Mouse (Mus musculus) kidney, postnatal 4 days (tissue): Measurements from ENCODE around the gene Hdac5.

Experiments
- DNase-seq, 2 experiments: peaks; one replicate each; pipeline ENCODE4 v3.0.0; 2021; ENCODE audit warnings: mixed read lengths in 2 of 2

The Hdac5 gene

DNA sequence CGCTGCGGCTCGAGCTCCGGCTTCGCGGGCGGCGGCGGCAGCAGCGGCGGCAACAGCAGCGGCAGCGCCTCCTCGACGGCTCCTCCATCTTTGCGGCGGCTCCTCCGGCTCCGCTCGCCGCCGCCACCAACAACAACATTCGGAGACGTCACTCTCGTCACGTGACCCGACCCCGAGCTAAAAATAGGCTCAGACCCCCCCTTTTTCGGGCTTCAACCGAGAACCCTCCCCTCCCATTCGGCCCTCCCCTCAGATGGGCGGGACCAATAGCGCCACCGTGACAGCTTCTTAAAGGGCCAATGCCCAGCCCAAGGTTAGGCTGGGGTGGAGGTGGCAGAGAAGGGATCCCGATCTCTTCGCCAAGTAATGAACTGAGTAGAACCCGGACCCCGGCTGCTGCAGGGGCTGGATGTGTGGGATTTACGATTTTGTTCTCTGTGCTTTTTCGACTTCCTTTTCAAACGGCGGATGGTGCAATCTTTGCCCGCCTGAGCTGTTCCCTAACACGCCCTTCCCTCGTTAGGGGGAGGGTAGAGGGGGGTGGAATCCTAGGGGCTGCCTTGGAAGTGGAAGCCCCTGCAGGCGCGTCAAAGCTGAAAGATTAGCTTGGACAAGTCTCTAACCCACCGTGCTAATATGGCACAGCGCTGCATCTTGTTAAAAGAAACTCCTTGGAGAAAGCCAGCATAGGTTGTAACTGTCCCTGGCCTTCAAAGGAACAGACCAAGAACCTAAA, at the start of gene Hdac5:
TSS of gene Hdac5 (minus strand) at position 161 of the 736 bp plus-strand sequence.
- DNase-seq = peak; percentile 98

DNA sequence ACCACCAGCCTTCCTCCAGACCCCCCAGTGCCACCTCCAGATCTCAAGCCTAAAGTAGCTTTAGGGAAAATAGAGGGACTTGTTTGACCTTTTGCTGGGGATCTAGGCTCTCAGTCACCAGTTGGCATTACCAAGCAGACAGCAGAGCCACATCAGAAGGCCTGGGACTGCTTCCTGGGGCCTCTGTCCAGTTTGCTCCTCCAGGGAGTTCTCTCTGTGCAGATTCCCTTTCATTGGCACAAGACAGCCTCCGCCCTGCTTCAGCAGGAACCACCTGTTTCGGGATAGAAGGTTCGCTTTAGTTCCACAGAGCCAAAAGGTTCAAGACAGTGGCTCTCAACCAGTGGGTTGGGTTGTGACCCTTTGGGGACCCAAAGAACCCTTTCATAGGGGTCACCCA, 49.6 kb upstream of the Hdac5 start:
- DNase-seq = no peak

DNA sequence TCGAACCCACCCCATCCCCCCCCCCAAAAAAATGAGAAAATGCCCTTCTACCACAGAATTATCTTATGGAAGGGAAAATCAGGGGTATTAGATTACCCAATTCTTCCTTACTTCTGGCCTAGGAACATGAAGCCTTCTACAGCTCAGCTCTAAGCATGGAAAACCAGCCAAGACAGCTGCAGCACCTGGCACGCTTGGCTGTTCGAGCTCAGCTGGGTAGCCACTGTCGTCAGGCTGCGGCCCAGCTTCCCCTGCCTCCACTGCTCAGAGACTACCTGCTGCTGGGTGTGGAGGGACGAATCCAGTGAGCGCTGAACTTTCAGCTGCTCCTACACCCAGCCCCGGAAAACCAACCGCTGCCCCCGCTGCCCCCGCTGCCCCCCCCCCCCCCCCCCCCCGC, 47.8 kb upstream of the Hdac5 start:
- DNase-seq = no peak

DNA sequence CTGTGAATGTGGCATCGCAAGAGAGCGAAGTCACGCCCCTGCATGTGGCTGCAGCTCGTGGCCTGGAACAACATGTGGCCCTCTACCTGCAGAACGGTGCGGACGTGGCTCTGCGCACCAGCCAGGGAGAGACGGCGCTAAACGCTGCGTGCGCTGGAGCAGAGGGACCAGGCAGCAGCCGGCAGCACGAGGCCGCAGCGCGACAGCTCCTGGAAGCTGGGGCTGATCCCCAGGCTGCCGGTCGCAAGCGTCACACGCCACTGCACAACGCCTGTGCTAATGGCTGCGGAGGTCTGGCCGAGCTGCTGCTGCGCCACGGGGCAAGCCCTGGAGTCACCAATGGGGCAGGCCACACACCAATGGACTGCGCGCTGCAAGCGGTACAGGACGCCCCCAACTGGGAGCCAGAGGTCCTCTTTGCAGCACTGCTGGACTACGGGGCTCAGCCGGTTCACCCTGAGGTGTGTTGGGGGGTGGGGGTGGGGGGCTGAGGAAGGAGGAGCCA, 46.5 kb upstream of the Hdac5 start:
- peak; percentile 76 to 84 for DNase-seq

DNA sequence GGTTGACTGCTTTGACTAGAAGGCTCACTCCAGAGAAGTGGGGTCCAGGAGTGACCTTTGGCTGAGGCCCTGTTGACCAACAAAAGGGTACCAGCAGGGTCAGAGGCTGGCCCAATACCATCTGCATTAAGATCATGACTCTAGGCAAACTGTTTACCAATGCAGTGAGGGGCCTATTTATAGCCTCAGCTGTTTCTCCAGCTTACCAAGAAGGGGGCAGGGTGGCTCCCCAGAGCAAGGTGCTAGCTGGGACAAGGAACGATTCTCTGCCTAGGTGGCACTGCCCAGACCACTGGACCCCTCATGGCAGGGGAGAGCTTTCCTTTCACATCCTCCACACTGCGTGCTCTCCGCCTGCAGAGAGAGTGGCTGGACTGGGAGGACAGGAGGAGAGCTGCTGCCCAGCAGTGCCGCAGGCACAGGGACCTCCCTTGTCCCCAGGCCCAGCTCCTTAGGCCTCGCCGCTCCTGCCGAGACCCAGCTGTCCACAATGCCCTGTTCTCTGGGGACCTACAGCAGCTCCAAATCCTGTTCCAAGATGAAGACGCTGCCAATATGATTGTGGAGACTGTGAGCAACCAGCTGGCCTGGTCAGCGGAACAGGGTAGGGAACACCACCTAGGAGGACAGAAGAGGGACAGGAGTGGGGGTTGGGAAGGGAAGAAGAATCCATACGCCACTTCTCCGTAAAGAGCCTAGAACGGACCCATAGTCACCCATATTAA, 38.7 kb upstream of the Hdac5 start, which contains the start of gene Asb16:
TSS of gene Asb16 (plus strand) at position 224 of the 725 bp plus-strand sequence.
- DNase-seq = no peak

DNA sequence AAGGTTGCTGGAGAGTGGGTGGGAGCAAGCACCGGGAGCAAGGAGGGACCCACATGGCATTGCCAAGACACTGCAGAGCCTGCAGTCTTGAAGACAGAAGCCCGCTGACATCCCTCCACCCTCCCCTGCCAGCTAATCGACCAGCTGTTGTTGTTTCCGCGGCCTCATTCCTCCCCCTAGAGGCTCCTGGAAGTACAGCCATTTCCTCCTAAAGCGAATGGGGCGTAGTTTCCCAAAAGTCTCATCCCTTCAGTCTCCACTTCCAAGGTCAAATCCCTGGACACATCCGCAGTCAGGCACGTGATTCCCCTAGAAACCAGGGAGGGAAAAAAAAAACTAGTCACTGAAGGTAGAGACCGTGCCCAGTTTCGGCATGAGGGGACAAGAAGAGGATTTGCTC, 37.5 kb upstream of the Hdac5 start:
- peak; percentile 81 to 87 for DNase-seq

DNA sequence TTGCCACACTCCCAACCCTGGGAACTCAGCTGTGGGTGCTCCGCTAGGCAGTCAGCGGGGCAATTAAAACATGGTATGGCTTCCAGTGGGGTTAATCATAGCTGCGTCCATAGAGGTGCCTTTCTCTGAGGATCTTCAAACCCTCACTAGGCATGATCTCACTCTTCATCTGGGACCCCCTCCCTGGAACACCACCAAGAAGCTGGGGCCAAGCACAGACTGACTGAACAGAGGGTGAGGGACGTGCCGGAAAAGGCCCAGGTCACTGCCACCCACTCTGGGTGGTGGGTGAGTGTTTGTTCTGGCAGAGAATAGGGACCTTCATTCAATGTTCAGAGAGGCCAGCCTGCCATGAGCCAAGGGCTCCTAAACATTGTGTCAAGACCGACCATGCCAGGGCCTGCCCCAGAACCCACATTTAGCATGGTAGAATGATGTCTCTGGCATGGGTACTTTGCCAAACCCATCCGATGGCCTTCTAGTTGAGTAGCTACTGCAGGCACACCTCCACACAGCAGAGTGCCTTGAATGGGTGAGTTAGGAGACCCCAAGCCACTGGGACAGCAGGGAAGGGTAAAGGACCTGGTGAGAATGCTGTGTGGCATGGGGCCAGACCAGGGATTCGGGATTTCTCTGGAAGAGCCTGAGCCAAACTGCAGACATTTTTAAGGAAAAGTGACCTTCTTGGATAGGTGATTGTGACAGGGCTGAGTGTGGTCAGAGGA, 36.8 kb upstream of the Hdac5 start:
- DNase-seq = no peak

DNA sequence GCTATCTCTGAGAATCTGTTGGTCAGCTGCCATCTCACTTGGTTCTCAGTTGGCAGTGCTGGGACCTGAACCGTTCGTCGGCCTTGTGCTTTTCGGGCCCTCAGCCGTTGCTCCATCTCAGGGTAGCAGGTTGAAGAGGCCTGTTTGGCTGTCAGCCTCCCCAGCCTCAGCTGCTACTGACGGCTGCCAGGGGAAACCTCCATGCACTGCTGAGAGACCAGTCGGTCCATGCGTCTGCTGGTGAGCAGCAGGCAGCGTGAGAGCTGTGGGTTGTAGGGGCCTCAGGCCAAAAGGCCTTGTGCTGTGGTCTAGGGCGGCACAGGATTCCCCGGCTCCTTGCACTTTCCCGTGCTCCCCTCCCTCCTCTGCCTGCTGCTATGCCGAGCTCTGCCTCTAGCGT, 35.9 kb upstream of the Hdac5 start:
- no peak for DNase-seq

DNA sequence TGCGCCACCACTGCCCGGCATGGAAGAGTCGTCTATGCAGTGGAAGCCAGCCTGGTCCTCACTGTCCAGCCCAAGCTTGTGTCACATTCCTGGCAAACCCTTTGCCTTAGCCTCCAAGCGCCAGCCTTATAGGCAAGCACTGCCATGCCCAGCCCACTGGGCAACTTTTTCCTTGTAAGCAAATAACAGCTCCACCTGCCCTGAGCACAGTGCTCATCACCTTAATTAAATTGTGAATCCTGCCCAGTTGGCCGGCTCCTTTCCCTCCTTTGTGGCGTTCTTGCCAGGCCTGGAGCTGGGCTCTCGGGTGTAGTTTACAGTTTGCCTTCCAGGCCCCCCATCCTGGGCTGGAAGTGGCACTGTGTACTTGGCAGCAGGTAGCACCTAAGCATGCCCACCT, 33.2 kb upstream of the Hdac5 start:
- DNase-seq = no peak

DNA sequence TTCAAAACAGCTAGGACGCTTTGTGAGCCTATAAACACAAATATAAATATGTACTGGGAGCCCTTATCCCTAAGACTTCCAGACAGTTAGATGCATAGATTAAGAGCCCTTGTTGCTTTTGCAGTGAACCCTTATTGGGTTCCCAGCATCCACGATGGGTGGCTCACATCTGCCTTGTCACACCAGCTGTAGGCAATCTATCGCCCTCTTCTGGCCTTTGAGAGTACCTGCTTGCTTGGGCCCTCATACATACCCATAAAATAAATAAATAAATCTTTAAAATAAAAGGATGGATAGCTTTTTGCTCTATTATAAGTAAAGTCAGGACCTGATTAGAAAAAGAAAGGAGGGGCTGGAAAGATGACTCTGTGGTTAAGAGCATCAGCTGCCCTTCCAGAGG, 28.6 kb upstream of the Hdac5 start:
- DNase-seq = no peak

DNA sequence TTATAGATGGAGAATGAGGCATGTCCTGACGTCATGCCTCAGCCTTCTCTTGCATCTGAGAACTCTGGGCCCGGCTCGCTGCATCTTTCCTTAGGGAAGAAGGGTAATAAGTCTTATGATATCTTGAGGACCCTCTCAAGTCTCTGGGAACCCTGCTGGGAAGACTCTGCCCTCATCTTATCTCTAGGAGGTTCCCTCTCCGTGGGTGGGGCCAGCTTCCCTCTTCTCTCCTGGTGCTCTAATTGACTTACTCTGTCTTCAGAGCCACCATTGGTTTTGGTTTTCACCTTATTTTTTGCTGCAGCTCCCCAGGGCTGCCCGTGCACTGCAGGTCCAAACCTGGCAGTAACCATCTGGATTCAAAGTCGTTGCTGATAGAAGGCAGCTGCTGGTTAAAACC, 28.1 kb upstream of the Hdac5 start:
- no peak for DNase-seq

DNA sequence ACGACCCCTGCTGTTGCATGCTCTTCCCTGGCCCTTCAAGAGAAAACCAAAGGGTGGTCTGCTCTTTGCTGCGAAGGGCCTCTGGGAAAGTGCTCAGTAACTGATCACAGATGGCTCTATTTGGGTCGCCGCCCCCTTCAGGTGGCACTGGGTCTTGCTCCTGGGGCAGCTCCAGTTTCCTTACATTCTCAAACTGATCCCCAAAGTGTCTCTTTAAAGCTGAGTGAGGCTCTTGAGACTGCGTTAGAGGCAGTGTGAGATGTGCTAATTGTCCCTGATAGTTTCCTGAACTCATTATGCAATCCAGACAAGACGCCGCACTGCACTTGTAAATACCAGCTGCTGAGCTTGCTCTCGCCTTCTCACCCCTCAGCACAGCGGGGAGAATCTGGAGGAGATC, 27.5 kb upstream of the Hdac5 start:
- peak; percentile 63 to 73 for DNase-seq

DNA sequence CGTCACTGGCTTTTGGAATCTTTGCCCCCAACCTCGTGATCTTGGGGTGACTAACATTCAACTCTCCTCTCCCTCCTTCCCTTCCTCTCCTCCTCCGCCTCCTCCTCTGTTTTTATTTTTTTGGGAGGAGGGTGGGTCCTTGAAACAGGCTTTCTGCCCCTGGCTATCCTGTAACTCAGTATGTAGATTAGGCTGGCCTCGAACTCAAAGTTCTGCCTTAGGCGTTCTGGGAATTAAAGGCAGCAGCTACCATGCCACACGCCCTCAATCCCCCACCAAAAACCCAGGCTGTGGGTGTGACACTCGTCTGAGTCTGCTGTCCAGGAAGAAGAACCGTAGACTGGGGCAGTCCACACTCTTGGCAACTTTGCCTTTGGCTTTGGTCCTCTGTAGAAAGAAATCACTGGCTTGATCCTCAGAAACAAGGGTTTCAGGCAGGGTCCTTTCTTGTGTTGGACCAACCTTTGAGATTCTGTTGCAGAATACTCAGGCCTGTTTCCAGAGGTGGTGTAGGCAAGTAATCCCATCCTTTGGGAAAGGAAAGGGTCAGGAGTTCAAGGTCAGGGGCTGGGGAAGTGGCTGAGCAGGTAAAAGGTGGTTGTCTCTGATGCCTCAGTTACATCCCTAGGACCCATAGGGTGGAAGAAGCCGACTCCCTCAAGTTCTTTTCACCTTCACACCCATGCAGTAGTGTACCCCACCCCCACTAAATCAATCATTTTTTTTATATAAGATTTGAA, 19.6 kb upstream of the Hdac5 start:
- no peak for DNase-seq

DNA sequence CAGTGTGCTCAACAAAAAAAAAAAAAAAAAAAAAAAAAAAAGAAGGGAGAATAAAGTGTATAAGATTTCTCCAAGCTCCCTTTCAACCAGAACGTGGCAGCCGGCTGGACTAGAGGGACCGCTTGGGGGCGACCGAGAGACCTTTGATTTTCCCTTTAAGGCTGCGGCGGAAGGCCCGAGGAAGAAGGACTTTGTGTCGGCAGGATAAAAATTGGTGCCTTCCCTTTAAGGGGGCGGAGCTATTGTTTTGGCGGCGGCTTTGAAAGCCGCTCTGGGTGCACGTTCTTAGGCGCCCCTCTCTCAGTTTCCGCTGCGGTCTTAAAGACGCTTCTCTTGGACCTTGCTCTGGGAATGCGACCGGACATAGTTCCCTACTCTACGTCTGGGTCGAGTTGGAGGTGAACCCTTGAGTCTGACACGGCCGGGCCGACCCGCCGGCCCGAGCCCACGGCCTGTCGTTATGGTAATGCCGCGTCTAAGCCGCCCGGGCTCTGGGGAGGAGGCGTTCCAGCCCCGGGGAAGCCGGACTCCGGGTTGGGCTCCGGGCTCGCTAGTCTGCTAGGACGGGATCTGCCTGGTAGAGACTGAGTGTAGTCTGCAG, 18.8 kb upstream of the Hdac5 start, which contains the start of gene BC030867:
TSS of gene BC030867 (plus strand) at position 253 of the 601 bp plus-strand sequence.
- peak; percentile 97 for DNase-seq

DNA sequence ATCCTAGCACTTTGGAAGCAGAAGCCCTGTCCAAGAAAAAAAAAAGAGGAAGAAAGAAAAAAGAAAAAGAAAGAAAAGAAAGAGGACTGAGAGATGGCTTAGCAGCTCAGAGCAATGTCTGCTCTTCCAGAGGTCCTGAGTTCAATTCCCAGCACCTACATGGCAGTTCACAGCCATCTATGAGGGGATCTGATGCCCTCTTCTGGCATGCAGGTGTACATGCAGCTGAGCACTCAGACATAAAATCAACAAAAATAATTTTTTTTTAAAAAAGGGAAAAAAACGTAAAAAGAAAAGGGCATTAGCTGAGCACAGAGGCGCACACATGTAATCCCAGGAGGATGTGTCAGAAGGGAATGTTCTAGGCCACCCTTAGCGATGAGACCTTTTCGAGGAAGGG, 16.9 kb upstream of the Hdac5 start:
- DNase-seq = no peak

DNA sequence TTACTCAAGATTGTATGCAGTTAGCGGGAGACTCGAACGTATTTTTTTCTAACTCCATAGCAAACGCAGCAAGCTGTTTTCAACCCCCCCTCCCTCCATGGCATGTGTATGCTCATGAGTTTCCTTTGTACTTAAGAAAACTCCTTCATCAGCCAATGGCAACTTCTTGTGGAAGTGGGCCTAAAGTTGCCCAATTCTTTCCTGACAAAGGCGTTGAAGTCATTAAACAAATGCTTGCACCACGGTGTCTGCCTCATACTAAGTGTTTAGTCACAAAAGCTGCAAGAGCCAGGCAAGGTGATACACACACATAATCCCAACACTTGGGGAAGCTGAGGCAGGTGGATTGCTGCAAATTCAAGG, 16.3 kb upstream of the Hdac5 start:
- no peak for DNase-seq

DNA sequence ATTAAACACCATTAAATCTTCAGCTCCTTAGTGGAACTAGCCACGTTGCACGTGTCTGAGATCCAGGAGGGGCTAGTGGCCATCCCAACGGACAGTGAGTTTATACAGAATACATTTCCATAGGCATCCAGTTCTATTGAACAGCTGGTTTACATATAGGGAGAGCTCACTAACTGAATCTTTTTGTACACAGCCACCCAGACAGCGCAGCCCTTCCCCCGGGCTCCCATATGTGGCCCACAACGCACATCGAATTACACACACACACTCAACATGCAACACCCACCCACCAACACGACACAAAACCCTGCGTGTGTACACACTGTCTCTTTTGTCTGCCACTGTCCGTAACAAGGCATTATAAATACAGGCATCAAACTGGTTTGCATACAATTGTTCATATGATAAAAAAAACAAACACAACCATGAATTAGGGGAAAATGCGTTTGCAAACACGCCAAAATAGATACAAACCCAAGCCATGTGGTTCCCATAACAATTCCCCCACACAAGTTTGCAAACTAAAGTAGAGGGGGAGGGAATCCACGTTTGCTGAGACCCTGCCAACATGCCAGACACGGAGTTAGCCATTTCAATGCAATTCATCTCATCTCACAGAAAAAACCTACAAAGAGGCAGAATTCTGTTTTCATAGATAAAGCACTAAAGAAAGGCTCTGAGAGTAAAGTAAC, 15.8 kb upstream of the Hdac5 start:
- DNase-seq = no peak

DNA sequence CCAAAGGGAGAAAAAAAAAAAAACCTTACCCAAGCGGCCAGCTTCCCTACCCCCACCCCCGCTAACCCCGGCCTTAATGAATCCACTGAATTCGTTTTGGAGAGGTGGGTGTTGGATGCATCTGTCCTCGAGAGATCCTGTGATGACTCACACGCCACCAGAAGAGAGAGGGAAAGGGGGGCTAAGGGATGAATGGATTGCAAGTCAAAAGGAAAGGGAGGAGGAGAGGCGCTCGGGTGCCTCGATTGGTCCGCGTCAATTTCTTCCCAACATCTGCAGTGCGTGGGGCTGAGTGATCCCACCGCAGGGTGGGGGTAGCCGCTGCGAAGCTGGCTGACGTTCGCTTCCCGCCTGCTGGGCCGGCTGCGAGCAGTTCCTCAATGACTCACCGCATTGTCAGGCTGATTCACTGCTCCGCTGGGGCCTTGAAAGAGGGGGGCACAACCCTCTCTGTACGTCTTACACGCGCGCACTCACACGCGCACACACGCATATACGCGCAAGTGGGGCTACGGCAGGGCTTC, 15.0 kb upstream of the Hdac5 start:
- peak; percentile 66 to 80 for DNase-seq

DNA sequence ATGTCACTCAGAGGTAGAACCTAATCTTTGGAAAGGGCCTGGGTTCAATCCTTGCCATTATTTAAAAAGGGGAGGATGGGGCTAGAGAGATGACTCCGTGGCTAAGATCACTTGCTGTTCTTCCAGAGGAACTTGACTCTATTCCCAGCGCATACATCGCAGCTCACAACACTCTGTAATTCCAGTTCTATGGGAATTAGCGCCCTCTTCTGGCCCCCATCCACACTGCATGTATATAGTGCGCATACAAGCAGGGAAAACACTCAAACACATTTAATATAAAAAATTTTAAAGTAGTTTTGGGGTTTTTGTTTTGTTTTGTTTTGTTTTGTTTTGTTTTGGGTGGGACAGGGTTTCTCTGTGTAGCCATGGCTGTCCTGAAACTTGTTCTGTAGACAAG, 11.9 kb upstream of the Hdac5 start:
- no peak for DNase-seq

DNA sequence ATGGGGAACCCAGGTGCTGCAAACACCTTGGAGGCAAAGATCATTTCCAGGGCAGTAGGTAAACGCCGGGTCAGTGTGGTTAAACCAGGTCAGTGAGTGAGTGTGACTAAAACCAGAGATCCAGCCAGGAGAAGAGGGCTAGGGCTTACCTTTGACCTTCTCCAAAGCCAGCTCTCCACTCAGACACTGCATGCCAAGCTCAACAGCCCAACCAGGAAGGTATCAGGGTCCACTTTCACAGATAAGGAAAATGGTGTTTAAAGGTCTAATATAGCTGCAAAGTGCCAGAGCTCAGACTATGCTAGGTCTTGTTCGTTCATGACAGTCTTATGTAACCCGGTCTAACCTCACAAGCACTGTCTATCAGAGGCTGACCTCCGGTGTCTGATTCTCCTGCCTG, 11.3 kb upstream of the Hdac5 start:
- no peak for DNase-seq

DNA sequence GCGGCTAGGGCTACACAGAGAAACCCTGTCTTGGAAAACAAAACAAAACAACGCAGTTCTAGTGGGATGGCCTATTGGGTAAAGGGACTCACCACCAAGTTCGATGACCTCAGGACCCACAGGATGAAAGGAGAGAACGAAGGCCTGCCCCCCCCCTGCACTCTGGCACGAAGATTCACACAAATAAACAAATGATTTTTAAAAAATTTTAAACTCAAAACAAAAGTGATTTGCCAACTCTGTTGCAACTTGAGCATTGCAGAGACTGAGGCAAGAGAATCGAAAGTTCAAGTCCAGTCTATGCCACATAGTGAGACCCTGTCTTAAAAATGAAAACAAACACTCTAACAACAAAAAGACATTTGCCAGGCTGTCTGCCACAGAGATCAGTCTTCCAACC, 10.7 kb upstream of the Hdac5 start:
- DNase-seq = no peak

DNA sequence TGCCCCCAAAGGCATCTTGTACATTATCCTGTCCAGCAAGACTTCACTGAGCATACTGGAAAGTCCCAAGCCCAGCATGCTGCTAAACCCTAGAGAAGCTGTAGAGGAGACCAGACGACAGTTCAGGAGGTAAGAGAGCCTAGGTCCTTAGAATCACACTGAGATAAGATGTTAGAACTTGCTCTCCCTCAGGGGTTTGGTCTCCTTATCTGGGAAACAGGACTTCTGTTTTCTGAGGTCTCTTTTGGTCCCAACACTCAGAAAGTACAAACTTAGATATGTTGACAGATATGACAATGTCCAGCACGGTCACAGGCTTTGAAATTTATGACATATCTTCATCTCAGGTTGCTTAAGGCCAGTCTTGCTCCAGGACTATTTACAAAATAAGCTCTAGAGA, 6.1 kb upstream of the Hdac5 start:
- DNase-seq = no peak
